Mouse (Mus musculus) right cerebral cortex, postnatal 25 days (tissue): ENCODE measurements at regions not wholly inside any gene's neighbourhood (a gene's known extent, or its start where the extent isn't known, plus 50 kb on each side); places are given as distances from the start of the nearest gene placed in this dataset.
A peak's percentile ranks its signal among the peaks of the same experiment; 100 is the strongest.

Experiments
- DNase-seq: peaks from one replicate; pipeline ENCODE4 v3.0.0; 2022

- DNase-seq = no peak
Observed at GRCm38 (mm10) chr3:99447361-99447760, 207.2 kb downstream of the Tbx15 start.

DNA sequence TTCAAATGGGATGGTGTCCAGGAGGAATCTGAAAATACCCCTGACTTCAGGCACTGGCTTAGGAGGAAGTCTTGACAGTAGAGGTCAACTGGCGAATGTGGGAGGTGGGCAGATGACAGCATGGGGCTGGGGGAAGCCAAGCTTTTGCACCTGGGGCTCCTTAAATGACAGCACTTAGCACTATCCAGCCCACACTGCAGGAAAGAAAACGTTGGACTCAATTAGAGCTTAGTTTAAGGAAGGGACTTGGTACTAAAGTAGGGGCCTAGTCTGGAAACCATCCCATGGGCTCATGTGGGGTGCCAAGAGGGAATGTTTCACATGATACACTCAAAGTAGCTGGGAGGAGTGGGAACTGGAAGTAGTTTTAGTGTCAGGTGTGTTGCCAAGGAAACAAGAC is 207.6 kb downstream of the Tbx15 start:
- DNase-seq = no peak

DNA sequence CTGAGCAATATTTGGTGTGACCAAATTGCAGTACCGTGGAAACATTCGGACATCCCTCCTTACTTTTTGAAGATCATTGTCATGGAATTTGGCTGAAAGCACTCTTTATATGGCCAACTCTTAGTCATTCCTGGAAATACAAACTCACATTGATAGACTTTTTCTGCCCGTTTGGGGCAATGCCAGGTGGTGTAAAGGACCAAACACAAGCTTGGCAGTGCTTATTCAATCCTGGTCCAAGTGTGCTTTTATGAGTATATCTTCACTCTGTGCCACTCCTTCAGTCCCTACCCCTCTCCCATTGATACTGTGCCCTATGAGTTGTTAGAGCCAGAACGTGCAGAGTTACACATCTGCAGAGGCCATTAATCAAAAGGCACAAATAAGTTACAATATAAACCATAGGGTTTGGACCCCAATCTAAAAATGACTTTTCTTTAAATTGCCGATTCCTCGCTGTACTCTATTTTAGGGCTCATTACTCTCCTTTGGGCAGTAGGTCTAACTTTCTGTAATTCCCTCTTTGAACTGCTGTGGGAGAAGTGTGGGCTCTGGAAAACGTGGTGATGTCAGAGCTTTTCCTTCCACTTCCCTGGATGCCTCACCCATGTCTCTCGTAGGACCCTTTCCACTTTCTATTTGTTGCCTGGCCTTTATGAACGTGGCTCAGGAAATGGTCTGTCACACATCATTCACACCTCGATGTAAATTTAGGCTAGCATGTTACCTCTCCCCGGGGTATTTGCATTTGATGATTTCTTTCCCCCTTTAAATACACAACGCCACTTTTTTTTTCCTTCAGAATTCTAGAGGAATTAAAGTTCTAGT is 219.1 kb downstream of the Tbx15 start:
- no peak for DNase-seq

GRCm38 (mm10) chr3:99499980-99500379 is 259.8 kb downstream of the Tbx15 start:
- DNase-seq = no peak

- no peak for DNase-seq
Observed at GRCm38 (mm10) chr3:99504772-99505171, 264.6 kb downstream of the Tbx15 start.

GRCm38 (mm10) chr3:99512250-99512649 is 272.1 kb downstream of the Tbx15 start:
- no peak for DNase-seq

- no peak for DNase-seq
Observed at GRCm38 (mm10) chr3:99512933-99513332, 272.8 kb downstream of the Tbx15 start.

GRCm38 (mm10) chr3:99515751-99516150 is 275.6 kb downstream of the Tbx15 start:
- peak; percentile 37 for DNase-seq

DNA sequence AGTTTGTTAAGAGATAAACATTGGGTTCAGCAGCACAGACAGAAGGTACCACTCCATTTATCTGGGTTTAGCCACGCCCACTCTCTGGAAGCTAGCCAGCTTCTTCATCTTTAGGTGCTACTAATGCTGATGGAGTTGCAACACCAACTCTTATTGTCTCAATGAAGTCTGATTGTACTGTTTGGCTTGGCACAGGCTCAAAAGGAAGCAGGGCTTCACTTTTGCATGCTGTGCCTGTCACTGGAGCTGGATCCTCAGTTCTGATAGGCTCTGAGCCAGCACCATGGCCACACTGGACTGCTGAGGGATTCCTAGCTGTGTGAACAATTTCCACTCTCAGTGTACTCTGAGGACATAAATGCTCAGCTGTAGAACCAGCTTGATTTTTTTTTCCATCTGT is 320.7 kb downstream of the Tbx15 start:
- DNase-seq = no peak

DNA sequence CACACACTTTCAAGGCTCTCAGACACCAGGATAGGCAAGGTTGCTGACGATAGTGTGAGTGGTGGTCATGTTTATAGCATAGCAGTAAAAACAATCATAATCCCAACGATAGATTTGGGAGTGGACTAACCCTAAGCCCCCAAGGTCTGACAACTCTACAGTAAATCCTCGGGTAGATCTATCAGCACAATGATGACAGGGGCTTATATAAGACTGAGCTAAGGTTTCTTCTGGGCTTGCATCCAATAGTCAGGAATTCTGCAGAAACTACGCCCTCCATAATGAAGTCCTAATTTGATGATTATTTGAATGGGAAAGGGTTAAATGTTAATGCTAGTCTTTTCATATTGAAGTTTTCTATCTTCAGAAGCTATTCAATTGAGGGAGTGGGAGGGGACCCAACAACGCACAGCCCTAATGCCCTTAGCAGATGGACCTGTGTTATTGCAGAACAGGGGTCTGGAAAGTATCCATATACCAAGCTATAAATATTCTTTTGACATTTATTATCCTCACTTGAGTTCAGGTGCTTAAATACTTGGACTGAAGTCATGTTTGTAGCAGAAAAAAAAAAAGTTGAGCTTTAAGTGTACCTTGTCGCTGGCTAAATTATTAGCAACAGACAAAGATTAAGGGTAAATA is 311.8 kb upstream of the Spag17 start:
- DNase-seq = no peak

DNA sequence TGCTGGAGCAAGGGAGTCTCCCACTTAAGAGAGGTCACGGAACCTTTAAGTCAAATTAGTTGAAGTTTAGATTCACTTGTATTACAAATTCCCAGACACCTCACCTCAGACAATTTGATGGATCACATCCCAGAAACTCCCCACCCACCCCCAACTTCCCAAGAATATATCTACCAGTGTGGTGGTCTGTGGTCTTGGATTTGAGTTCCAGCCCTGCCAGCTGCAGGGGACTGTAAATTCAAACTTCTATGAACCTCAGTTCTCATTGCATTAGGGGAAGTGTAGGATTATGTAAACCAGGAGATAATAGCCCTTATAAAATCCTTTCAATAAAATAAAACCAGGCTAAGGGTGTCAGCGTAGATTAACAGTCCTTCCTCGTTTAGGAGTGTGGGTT is 311.2 kb upstream of the Spag17 start:
- DNase-seq = no peak

DNA sequence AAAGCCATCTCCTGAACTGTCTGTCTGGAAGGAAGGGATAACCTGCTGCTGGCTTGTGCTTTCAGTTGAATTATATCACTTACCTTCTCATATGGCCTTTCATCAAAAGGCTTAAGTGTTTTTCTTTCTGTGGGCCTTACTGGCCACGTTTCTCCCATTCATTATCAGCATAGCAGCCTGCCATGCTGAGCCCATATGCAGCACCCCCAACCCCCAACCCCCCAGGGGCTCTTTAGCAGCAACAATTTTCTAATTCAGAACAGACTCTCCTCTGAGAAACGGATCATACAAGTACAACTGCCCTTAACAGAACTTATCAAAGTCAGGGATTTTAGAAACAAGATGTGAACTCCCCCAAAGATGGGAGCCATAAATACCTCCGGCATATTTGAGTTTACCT is 282.5 kb upstream of the Spag17 start:
- no peak for DNase-seq

DNA sequence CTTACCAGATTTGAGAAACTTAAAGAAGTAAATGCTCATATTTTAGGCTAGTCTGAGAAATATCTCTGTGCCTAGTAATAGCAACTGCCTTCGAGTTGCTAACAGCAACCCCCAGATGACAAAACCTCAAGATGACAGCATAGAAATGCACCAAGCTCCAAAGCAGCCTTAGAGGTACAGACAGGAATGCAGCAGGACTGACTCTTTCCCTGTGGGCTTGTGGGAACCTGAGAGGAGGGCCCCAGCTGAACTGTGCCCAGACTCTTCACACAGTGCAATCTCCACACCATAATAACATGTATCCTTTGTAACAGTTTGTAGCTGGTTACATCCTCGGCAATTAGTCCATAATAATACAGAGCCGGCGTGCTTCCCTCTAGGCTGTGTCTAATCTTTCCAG is 252.9 kb upstream of the Spag17 start:
- no peak for DNase-seq

DNA sequence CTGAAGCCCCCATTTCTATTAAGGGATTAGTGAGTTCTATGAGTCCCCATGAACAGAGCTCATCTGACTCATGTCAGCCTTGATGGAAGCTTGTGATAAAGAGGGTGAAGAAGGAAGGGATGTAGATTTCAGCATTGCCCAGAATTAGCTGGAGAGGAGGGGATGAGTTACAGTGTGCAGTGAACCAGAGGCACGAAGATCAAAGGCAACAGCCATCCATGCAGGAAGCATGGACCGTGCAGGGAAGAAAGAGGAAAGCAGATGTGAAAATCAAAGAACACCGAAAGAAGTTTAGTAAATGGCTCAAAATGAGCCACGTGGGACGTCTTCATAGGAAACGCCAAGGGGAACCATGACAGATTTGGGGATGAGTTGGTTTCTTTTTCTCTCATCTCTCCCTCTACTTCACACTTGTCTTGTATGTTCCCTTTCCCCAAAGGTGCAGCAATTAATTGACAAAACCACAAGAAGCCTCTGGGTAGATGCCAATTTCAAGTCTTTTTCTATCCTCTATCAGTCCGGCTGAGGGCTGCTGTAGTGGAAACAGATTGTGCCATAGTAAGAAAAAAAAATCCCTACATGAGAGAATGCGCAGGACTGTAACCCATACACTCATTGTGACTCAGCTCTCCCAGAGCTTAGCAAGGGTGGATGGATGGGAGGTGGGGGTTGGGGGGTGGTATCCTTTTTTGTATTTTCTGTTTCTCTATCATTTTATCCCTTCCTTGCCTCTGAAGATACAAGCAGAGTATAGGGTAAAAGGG is 243.7 kb upstream of the Spag17 start:
- DNase-seq = no peak

DNA sequence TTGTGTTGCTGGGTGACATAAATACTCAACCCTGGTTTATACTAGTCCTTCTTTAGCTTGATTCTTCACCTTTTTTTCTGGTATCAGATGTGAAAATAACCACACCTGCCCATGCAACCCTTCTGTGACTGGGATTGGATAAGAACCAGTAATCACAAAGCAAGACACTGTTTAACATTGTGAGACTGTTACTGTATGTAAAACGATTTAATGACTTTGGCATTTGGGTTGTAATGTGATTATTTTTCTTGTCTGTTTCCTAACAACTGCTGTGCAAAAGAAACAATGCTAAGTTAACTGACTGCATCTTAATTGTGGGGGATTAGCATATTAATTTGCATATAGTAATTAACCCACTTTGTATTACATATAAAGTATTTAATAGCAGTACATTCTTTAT is 240.3 kb upstream of the Spag17 start:
- no peak for DNase-seq

- no peak for DNase-seq
Observed at GRCm38 (mm10) chr3:99645318-99645717, 239.9 kb upstream of the Spag17 start.

DNA sequence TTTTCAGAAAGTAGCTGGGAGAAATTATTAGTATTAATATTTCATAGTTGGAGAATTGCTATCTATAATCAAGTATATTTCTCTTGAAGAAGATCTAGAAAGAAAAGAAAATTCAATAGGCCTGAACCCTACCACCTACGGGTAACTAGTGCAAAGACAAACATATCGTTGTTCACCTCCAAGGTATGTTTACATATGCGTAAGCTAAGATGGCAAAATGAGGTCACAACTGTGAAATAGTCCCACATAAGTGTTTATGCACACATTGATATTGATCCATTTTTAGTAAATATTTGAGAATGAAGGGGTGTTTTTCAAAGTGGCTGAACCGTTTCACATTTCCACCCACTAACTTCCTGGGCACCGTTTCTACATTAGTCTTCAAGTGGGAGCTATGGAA is 227.6 kb upstream of the Spag17 start:
- no peak for DNase-seq

- no peak for DNase-seq
Observed at GRCm38 (mm10) chr3:99663783-99664182, 221.4 kb upstream of the Spag17 start.

GRCm38 (mm10) chr3:99665363-99665762 is 219.8 kb upstream of the Spag17 start:
- no peak for DNase-seq

DNA sequence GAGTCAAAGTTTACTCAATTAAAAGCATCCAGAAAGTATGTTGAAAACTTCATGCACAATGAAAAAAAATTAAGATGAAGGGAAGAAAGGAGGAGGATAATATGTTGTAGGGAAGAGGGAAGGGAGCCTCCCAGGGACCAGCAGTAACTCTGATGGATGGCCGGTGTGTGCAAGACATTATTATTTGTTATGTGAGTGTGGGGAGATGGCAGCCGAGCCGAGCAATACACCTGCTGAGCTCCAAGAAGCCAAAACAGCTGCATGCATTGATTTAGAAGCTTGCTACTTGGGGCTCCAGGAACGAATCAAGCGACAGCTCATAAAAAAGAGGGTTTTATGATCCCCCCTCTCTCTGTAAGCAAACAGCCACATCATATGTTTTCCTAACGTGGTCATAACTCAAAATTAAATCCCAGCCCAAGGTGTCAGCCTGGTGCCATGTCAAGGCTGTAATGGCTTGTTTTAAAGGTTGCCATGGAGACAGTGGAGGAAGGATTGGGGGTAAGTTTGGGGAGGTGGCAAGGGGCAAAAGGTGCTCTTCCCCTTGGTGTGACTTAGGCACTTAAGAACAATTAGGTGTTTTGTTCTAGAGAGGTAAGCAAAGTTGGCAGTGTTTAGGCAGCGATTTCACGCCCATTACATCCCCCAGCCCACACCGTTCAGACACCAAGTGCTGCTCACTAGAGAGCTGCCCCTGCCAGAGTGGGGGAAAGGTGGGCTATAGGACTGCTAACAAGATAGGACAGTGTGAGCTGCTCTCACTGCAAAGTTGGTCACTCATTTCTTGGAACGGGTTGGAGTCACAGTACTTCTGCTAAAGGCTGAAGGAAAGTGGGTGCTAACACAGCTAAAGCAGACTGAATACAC is 219.1 kb upstream of the Spag17 start:
- no peak for DNase-seq

GRCm38 (mm10) chr3:99674145-99674544 is 211.1 kb upstream of the Spag17 start:
- DNase-seq = no peak

GRCm38 (mm10) chr3:99709506-99709905 is 175.7 kb upstream of the Spag17 start:
- DNase-seq = no peak

GRCm38 (mm10) chr3:99716381-99716780 is 168.8 kb upstream of the Spag17 start:
- DNase-seq = no peak
